ENCODE assay signal across 10 mouse cellular contexts in the genomic region with DNA sequence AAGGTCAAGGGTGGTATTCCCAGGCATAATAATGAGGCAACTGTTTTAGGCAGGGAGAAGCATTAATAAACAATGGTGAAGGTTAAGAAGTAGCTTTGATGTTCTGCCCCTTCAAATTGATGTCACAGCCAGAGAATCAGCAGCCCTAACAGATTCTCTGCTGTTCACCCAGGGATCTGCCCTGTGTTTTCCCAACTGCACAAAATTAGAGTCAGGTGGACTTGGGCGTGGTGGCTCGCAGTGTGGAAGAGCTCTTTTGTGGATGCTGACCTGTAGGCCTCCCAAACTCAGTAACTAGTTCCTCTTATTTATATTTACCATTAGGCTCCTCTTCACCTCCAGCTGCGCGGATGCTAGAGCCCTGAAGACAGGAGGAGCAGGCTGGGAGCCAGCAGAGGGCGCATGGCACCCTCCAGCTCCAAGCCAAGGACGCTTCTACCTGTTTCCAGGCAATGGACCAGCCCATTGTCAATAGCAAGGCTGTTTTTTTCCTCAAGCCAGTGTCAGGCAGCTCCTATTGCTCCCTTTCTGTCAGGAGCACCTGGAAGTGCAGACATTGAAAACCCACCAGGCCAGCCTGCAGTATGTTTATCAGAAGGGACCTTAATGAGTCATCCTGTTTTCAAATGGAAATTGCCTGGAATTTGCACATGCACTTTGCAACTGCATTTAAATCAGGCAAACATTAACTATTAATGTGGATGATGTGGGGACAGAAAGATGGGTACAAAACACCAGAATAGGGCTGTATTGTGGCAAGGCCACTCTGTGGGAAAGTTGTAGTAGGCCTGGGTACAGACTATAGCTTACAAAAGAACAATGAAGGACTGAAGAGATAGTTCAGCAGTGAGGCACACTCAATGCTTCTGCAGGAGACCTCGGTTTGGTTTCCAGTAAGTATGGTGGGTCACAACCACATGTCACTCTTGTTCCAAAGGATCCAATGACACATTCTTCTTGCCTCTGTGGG.
DNase-seq lines count a peak whose midpoint lies in the region; ATAC-seq and TF ChIP-seq lines count a peak whose summit lies in the region.
"Had no signal": no experiment of that assay in that cellular context is flagged by ENCODE, and none has a peak within 500 bp of the region (broad histone marks: within the 10 kb centered on the region; RNA-seq: fewer than 3 reads in every experiment).

No protein-coding gene starts in this region.

- no peaks in the 10 kb centered on the region for H3K4me1 ChIP-seq in cortical plate, adult 2 months (ENCODE audit: control insufficient read depth, insufficient read depth, low read length)
- H3K4me1 ChIP-seq in hindbrain, embryonic 10.5 days (replicated peaks) = peaks cover 10% of the 10 kb centered on the region
- H3K4me1 ChIP-seq: limb, embryonic 15.5 days had no signal

- TF ChIP-seq CTCF in Patski (IDR thresholded peaks at IDR 0.05) = peak; percentile 73
- peak; percentile 41; the same call in 1 of the 2 replicates for TF ChIP-seq CTCF in cortical plate, adult 2 months (IDR thresholded peaks at IDR 0.05; ENCODE audit: extremely low read depth, insufficient read depth, low read length)

- WGBS in hindbrain, embryonic 10.5 days = 16% methylated on average over 7 of the region's 7 CpGs

- intact Hi-C loops in gastrocnemius, postnatal 14 days (cut with DNase I; ENCODE audit: low total_unique reads) = no loop called here
- intact Hi-C loops in gastrocnemius, postnatal 36 days (cut with DNase I) = no loop called here

- peak; percentile 52 for ATAC-seq in Patski

- CTCF ChIA-PET in Patski (lab: Charles Lee) = interaction anchor here (0.9 to 1.4 kb wide), 8 partner anchors 10 to 227 kb away, joined by 3 to 4 read pairs (median 3); no protein-coding TSS in a partner anchor

- POLR2A ChIA-PET in Patski (lab: Charles Lee) = no interaction called here

- in situ Hi-C loops in Patski (cut with MboI; ENCODE audit: low pct_unique_long_range_greater_than_20kb) = no loop called here

- no peaks in the 10 kb centered on the region for H3K9me3 ChIP-seq in hindbrain, embryonic 10.5 days
- H3K9me3 ChIP-seq: G1E; limb, embryonic 15.5 days had no signal

- no peaks in the 10 kb centered on the region for H3K27me3 ChIP-seq in Patski
- H3K27me3 ChIP-seq in hindbrain, embryonic 10.5 days (ENCODE audit: insufficient read depth, poor library complexity, severe bottlenecking) = no peaks in the 10 kb centered on the region
- H3K27me3 ChIP-seq: limb, embryonic 15.5 days had no signal

- no peak overlapping the region for H3K27ac ChIP-seq in cortical plate, adult 2 months (ENCODE audit: insufficient read depth, low read length)
- H3K27ac ChIP-seq in hindbrain, embryonic 10.5 days = no peak overlapping the region
- H3K27ac ChIP-seq: limb, embryonic 15.5 days had no signal

- no peak for TF ChIP-seq POLR2A in cortical plate, adult 2 months (IDR thresholded peaks at IDR 0.05; ENCODE audit: extremely low read depth, insufficient read depth, low read length)

- no peaks in the 10 kb centered on the region for H3K36me3 ChIP-seq in hindbrain, embryonic 10.5 days
- H3K36me3 ChIP-seq: G1E; limb, embryonic 15.5 days had no signal

- H3K4me3 ChIP-seq in cortical plate, adult 2 months (ENCODE audit: insufficient read depth, low read length) = no peak overlapping the region
- H3K4me3 ChIP-seq in hindbrain, embryonic 10.5 days = no peak overlapping the region
- H3K4me3 ChIP-seq: limb, embryonic 15.5 days had no signal

- peak; percentile 5 for DNase-seq in gastrocnemius, postnatal 14 days
- DNase-seq in gastrocnemius, postnatal 36 days = no peak
- no peak for DNase-seq in Patski (ENCODE audit: low read depth, low spot score)
- peak; percentile 66 for DNase-seq in hindbrain, embryonic 10.5 days (ENCODE audit: low spot score)
- DNase-seq in layer of hippocampus, adult 9-11 months = peak; percentile 14
- peak; percentile 29 to 35 for DNase-seq in lung, postnatal 4 days
- peak; percentile 7 to 35 for DNase-seq in right cerebral cortex, adult 2 months (ENCODE audit: low spot score in 2 of 2)

Comparison
In these comparisons a context has a peak if more than half of its experiments do, and no peak if none do; other contexts are left out.
1. DNase-seq: peak in gastrocnemius, postnatal 14 days (single experiment), hindbrain, embryonic 10.5 days (single experiment), layer of hippocampus, adult 9-11 months (single experiment), lung, postnatal 4 days (2 of 2) and right cerebral cortex, adult 2 months (2 of 2); none in gastrocnemius, postnatal 36 days (0 of 2) and Patski (single experiment).